Mouse (Mus musculus): ENCODE data around the gene Il20ra. TPM values are rescaled to one million over a fixed set of nuclear protein-coding genes. Genes with fewer than 3 reads are reported as not detected.
"Not testable (repeated sequence)": the region's sequence is repeated elsewhere in the genome, so short reads cannot be mapped to it uniquely, and the experiment has no call there.

The Il20ra gene
- total and polyA plus RNA-seq, 2 experiments from 2014 or later = 0.21 to 0.44 TPM

DNA sequence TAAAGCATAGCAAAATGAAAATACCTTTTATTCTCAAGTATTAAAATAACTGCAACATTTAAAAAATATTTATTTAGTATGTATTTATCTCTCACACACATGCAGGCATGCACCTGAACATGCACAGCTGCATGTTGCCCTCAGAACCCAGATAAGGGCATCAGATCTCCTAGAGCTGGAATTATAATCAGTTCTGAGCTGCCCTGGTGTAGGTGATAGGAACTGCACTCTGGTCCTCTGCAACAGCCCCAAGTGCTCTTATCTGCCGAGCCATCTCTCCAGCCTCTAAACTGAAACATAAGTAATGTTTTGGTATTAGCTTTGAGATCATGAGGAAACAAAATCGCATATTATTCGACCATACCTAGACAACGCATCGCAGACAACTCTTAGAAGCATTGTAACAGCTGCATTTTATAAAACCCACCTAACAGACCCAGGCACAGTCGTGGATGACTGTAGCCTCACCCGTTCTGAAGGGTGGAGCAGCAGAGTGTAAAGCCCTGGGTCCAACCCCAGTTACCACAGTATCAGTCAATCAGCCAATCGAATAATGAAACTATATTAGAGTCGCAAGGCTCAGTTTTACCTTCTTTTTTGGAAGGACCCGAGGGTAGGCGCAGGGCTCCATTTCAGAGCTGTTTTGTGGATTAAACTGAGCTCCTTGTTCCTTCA, 11.9 kb downstream of the Il20ra start:
- Histone ChIP-seq H3K27ac (ENCODE audit: low read depth, low read length) (no peak overlapping the region), H3K9me3 (ENCODE audit: low read length) (no peaks in the 10 kb centered on the region), H3K4me2 (ENCODE audit: low read depth, low read length, poor library complexity, severe bottlenecking) (no peak overlapping the region), H3K9ac (replicated peaks; ENCODE audit: low read length, poor library complexity, severe bottlenecking) (no peak overlapping the region), H3K4me1 (ENCODE audit: insufficient read depth, low read length) (no peaks in the 10 kb centered on the region), H3K4me3 (ENCODE audit: low read depth, low read length) (no peak overlapping the region), H3K27me3 (ENCODE audit: insufficient read depth, low read length) (no peaks in the 10 kb centered on the region), H3K36me3 (ENCODE audit: insufficient read depth, low read length) (no peaks in the 10 kb centered on the region)
- DNase-seq (ENCODE audit: low spot score) (no peak), ATAC-seq (ENCODE audit: low FRiP score) (no peak)
- 92% methylated on average over 11 of the region's 11 CpGs for WGBS
- no peak for TF ChIP-seq CTCF (IDR thresholded peaks at IDR 0.05)

DNA sequence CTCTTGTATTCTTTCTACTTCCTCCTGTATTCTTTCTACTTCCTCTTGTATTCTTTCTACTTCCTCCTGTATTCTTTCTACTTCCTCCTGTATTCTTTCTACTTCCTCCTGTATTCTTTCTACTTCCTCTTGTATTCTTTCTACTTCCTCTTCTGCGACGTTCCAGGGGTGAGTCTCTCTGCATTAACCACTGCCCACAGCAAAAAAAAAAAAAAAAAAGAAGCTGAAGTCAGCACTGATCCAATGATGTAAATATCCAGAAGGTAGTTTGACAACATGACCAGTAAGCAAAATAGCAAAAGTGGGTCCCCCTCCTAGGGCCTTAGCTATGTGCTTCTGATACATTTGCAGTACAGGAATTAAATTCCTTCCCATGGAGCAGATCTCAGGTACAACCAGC, 26.1 kb downstream of the Il20ra start:
- H3K27me3 ChIP-seq (ENCODE audit: insufficient read depth, low read length); H3K4me2 ChIP-seq (ENCODE audit: low read depth, low read length, poor library complexity, severe bottlenecking); H3K4me3 ChIP-seq (ENCODE audit: low read depth, low read length); H3K9me3 ChIP-seq (ENCODE audit: low read length); H3K9ac ChIP-seq (replicated peaks; ENCODE audit: low read length, poor library complexity, severe bottlenecking); DNase-seq (ENCODE audit: low spot score); H3K27ac ChIP-seq (ENCODE audit: low read depth, low read length); ATAC-seq (ENCODE audit: low FRiP score); H3K36me3 ChIP-seq (ENCODE audit: insufficient read depth, low read length); H3K4me1 ChIP-seq (ENCODE audit: insufficient read depth, low read length): not testable (repeated sequence)
- WGBS = 83% methylated on average over 2 of the region's 2 CpGs

DNA sequence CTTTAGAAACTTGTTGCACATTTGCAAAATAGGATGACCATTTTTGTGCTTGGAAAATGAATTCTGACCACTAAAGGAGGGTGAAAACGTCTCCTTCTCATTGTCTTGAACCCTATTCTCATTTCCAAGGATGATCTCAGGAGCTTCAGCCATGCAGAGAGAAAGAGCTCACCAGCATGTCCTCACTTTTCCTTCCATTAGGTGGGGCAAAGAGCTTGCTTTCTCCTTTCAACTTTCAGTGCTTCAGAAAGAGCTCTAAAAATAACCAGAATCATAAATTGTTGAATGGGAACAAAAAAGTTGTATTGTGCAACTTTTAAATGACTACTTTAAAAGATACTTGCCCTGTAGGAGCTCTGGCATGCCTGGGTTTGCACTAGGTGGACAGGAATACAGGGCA, 33.3 kb downstream of the Il20ra start:
- Histone ChIP-seq H3K9ac (replicated peaks; ENCODE audit: low read length, poor library complexity, severe bottlenecking) (no peak overlapping the region), H3K36me3 (ENCODE audit: insufficient read depth, low read length) (no peaks in the 10 kb centered on the region), H3K27ac (ENCODE audit: low read depth, low read length) (no peak overlapping the region), H3K4me1 (ENCODE audit: insufficient read depth, low read length) (no peaks in the 10 kb centered on the region), H3K9me3 (ENCODE audit: low read length) (no peaks in the 10 kb centered on the region), H3K27me3 (ENCODE audit: insufficient read depth, low read length) (no peaks in the 10 kb centered on the region), H3K4me2 (ENCODE audit: low read depth, low read length, poor library complexity, severe bottlenecking) (no peak overlapping the region), H3K4me3 (ENCODE audit: low read depth, low read length) (no peak overlapping the region)
- ATAC-seq (ENCODE audit: low FRiP score) (no peak), DNase-seq (ENCODE audit: low spot score) (peak; percentile 8)
- TF ChIP-seq CTCF (IDR thresholded peaks at IDR 0.05) = peak; percentile 59
- WGBS = 44% methylated on average over 1 of the region's 1 CpGs

DNA sequence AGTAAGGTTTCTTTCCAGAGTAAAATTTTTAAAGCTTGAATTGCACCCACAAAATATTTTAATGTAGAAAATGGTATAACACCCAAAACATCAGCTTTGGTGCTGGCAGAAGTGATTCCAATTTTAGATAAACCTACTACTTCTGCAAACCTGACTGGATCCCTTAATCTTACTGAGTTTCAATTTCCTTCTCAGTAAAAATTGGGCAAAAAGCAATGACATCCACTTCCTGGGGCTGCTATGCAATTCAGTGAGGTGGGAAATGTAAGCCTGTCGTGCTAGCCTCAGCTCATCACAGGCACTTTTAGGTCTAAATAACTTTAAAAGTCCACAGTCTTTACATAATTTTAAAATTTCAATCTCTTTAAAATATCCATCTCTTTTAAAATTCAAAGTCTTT, 33.8 kb downstream of the Il20ra start:
- H3K4me3 ChIP-seq (ENCODE audit: low read depth, low read length) = no peak overlapping the region
- H3K9ac ChIP-seq (replicated peaks; ENCODE audit: low read length, poor library complexity, severe bottlenecking) = no peak overlapping the region
- H3K36me3 ChIP-seq (ENCODE audit: insufficient read depth, low read length) = no peaks in the 10 kb centered on the region
- H3K4me1 ChIP-seq (ENCODE audit: insufficient read depth, low read length) = no peaks in the 10 kb centered on the region
- H3K9me3 ChIP-seq (ENCODE audit: low read length) = no peaks in the 10 kb centered on the region
- no peaks in the 10 kb centered on the region for H3K27me3 ChIP-seq (ENCODE audit: insufficient read depth, low read length)
- H3K27ac ChIP-seq (ENCODE audit: low read depth, low read length) = no peak overlapping the region
- ATAC-seq (ENCODE audit: low FRiP score) (no peak), DNase-seq (ENCODE audit: low spot score) (no peak)
- 72% methylated on average over 1 of the region's 1 CpGs for WGBS
- no peak overlapping the region for H3K4me2 ChIP-seq (ENCODE audit: low read depth, low read length, poor library complexity, severe bottlenecking)
- TF ChIP-seq CTCF (IDR thresholded peaks at IDR 0.05) = no peak

DNA sequence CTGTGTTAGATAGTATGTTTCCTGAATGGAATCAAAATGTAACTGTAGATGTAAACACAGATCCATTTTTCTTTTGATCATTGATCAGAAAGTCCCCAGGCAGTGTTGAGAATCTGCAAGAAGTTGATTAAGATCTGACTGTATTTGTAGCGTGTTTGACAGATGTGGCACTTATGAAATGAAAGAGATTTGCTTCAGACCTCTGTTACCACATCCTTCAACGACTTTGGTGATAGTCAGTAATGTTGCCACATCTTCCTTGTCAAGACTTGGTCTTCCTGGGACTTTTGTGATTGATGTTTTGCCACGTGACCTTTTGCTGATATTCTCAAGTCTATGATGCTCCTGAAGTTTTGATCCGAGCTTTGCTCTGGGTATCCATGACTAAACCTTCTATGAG, 35.3 kb downstream of the Il20ra start:
- Histone ChIP-seq H3K27me3 (ENCODE audit: insufficient read depth, low read length) (no peaks in the 10 kb centered on the region), H3K4me1 (ENCODE audit: insufficient read depth, low read length) (no peaks in the 10 kb centered on the region), H3K27ac (ENCODE audit: low read depth, low read length) (no peak overlapping the region), H3K4me3 (ENCODE audit: low read depth, low read length) (no peak overlapping the region), H3K4me2 (ENCODE audit: low read depth, low read length, poor library complexity, severe bottlenecking) (no peak overlapping the region), H3K9me3 (ENCODE audit: low read length) (no peaks in the 10 kb centered on the region), H3K36me3 (ENCODE audit: insufficient read depth, low read length) (no peaks in the 10 kb centered on the region), H3K9ac (replicated peaks; ENCODE audit: low read length, poor library complexity, severe bottlenecking) (no peak overlapping the region)
- TF ChIP-seq CTCF (IDR thresholded peaks at IDR 0.05) = no peak
- ATAC-seq (ENCODE audit: low FRiP score) (no peak), DNase-seq (ENCODE audit: low spot score) (no peak)
- WGBS = 78% methylated on average over 4 of the region's 4 CpGs

DNA sequence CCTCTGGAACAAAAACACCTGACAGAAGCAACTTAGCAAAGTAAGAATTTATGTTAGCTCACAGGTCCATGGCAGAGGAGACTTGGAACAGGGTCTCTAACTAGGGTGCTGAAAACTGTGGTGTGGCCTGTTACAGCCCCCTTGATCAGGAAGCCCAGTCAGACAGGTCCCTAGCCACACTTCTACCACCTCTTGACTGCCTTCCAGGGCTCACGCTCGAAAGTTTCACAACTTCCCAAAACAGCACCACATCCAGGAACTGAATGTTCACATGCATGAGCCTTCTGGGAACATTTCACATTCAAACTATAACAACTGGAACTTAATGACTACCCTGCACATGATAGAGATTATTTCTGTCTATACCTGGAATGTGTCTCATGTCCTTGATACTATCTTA, 53.1 kb downstream of the Il20ra start:
- no peak for TF ChIP-seq CTCF (IDR thresholded peaks at IDR 0.05)
- Histone ChIP-seq H3K9me3 (ENCODE audit: low read length) (no peaks in the 10 kb centered on the region), H3K4me3 (ENCODE audit: low read depth, low read length) (no peak overlapping the region), H3K4me2 (ENCODE audit: low read depth, low read length, poor library complexity, severe bottlenecking) (no peak overlapping the region), H3K27me3 (ENCODE audit: insufficient read depth, low read length) (no peaks in the 10 kb centered on the region), H3K4me1 (ENCODE audit: insufficient read depth, low read length) (no peaks in the 10 kb centered on the region), H3K36me3 (ENCODE audit: insufficient read depth, low read length) (no peaks in the 10 kb centered on the region), H3K9ac (replicated peaks; ENCODE audit: low read length, poor library complexity, severe bottlenecking) (no peak overlapping the region), H3K27ac (ENCODE audit: low read depth, low read length) (no peak overlapping the region)
- ATAC-seq (ENCODE audit: low FRiP score) (no peak), DNase-seq (ENCODE audit: low spot score) (no peak)
- WGBS = 79% methylated on average over 2 of the region's 2 CpGs
